In the genomic region with DNA sequence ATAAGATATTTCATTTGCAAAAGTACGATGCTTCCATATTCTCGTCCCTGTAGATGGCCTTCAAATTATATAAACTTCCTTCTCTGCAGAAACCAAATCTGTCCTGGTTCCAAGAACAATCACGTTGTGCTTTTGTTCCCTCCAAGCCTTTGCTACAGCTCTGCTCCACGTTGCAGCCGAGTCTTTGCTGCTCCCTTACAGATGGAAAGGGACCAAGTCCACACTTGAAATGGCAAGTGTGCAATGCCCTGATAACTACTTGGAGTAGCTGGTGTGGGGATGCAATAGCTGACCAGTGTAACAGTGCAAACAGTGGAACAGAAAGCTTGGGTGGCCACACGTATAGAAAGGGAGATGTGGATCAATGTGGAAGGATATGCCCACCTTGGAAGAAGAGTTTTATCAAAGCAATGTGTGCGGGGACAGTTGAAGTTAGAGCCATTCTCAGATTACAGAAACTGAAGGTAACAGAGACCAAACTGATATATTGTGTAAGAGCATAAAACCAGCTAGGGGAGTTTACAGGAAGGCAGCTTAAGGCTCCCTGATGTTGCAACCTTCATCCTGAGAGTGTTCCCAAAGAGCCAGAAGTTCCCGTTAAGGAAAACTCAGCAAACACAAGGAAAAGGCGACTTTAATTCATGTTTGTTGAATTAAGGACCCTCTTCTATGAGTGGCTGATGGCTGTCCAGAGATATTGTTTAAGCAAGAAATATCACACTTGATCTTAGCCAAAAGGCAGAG, we compare ENCODE assay signal across 16 mouse cellular contexts.
A peak's percentile ranks its signal among the peaks of the same experiment; 100 is the strongest.
DNase-seq lines count a peak whose midpoint lies in the region; ATAC-seq and TF ChIP-seq lines count a peak whose summit lies in the region.
"Had no signal": no experiment of that assay in that cellular context is flagged by ENCODE, and none has a peak within 500 bp of the region (broad histone marks: within the 10 kb centered on the region; RNA-seq: fewer than 3 reads in every experiment).

No protein-coding gene starts in this region.

- 62% methylated on average over 9 of the region's 9 CpGs for WGBS in heart, embryonic 11.5 days (ENCODE audit: insufficient replicate concordance)
- 60% methylated on average over 9 of the region's 9 CpGs for WGBS in heart, embryonic 15.5 days
- 23% methylated on average over 9 of the region's 9 CpGs for WGBS in lung, postnatal 0 days

- no peak for DNase-seq in heart, postnatal 25 days (ENCODE audit: low spot score)
- DNase-seq in NIH3T3 (ENCODE audit: low read depth): peak; percentile 21
- DNase-seq in lung, postnatal 0 days (ENCODE audit: low spot score): peak; percentile 89
- no peak for DNase-seq in left cerebral cortex, adult 2 months (ENCODE audit: extremely low spot score in 1 of 2, low spot score in 2 of 2)
- DNase-seq in neural tube, embryonic 10.5 days (ENCODE audit: extremely low spot score, low spot score): no peak
- DNase-seq in frontal cortex, postnatal 14 days (ENCODE audit: low spot score in 2 of 2): no peak
- DNase-seq: cerebellum, adult 2 months; gastrocnemius, adult 2 months; kidney, adult 2 months; left cerebral cortex, postnatal 4 days; right cerebral cortex, postnatal 14 days; thymus, postnatal 36 days had no signal

- TF ChIP-seq EP300 in lung, postnatal 0 days (IDR thresholded peaks at IDR 0.05): peak; percentile 76

- intact Hi-C loops in heart, postnatal 25 days (cut with DNase I): no loop called here
- intact Hi-C loops in left cerebral cortex, adult 2 months (cut with DNase I): loop anchor here (10.0 kb wide), 1 partner anchor 339 kb away; no protein-coding TSS in a partner anchor

- no peak overlapping the region for H3K4me2 ChIP-seq in heart, embryonic 11.5 days
- H3K4me2 ChIP-seq in heart, embryonic 15.5 days: no peak overlapping the region
- no peak overlapping the region for H3K4me2 ChIP-seq in lung, postnatal 0 days (replicated peaks; ENCODE audit: low read depth, low read length)

- TF ChIP-seq CTCF in lung, postnatal 0 days (IDR thresholded peaks at IDR 0.05): no peak
- TF ChIP-seq CTCF in left cerebral cortex, adult 2 months (IDR thresholded peaks at IDR 0.05): no peak

- no peaks in the 10 kb centered on the region for H3K9me3 ChIP-seq in heart, embryonic 11.5 days (replicated peaks; ENCODE audit: control insufficient read depth, low read length)
- H3K9me3 ChIP-seq in heart, embryonic 15.5 days (replicated peaks): no peaks in the 10 kb centered on the region
- no peaks in the 10 kb centered on the region for H3K9me3 ChIP-seq in lung, postnatal 0 days (ENCODE audit: low read length)
- H3K9me3 ChIP-seq: forebrain, embryonic 10.5 days; G1E had no signal

- ATAC-seq in heart, embryonic 11.5 days (replicated peaks; ENCODE audit: insufficient number of reproducible peaks, low FRiP score, low TSS enrichment): no peak
- ATAC-seq in heart, embryonic 15.5 days (replicated peaks; ENCODE audit: insufficient number of reproducible peaks, insufficient read depth, low FRiP score, low read depth): no peak; the same call in 1 of the 2 replicates
- ATAC-seq in lung, postnatal 0 days: peak; percentile 78

- H3K4me1 ChIP-seq in heart, embryonic 11.5 days (ENCODE audit: control insufficient read depth, insufficient read depth, low read length): peaks cover 23% of the 10 kb centered on the region
- H3K4me1 ChIP-seq in heart, embryonic 15.5 days (replicated peaks): peaks cover 24% of the 10 kb centered on the region
- no peaks in the 10 kb centered on the region; the same call in 1 of the 2 replicates for H3K4me1 ChIP-seq in lung, postnatal 0 days (ENCODE audit: insufficient read depth, low read depth, low read length)

- H3K27ac ChIP-seq in heart, embryonic 11.5 days (ENCODE audit: low read depth, low read length): peak overlapping the region; percentile 80
- peak overlapping the region; percentile 77 for H3K27ac ChIP-seq in heart, embryonic 15.5 days
- peak overlapping the region; percentile 75 for H3K27ac ChIP-seq in lung, postnatal 0 days (ENCODE audit: low read length)
- H3K27ac ChIP-seq in left cerebral cortex, adult 2 months: no peak overlapping the region
- H3K27ac ChIP-seq: forebrain, embryonic 10.5 days; gastrocnemius, adult 2 months had no signal

- H3K36me3 ChIP-seq in heart, embryonic 11.5 days (ENCODE audit: control insufficient read depth, insufficient read depth, low read length): no peaks in the 10 kb centered on the region
- H3K36me3 ChIP-seq in heart, embryonic 15.5 days: no peaks in the 10 kb centered on the region
- H3K36me3 ChIP-seq in lung, postnatal 0 days (ENCODE audit: insufficient read depth, low read length): no peaks in the 10 kb centered on the region
- H3K36me3 ChIP-seq: forebrain, embryonic 10.5 days; G1E had no signal

- no peak overlapping the region for H3K9ac ChIP-seq in heart, embryonic 11.5 days (ENCODE audit: low read depth, low read length)
- H3K9ac ChIP-seq in heart, embryonic 15.5 days: no peak overlapping the region
- H3K9ac ChIP-seq in lung, postnatal 0 days (replicated peaks; ENCODE audit: low read depth): no peak overlapping the region

- H3K4me3 ChIP-seq in heart, embryonic 11.5 days (ENCODE audit: low read depth, low read length): no peak overlapping the region
- no peak overlapping the region for H3K4me3 ChIP-seq in heart, embryonic 15.5 days
- H3K4me3 ChIP-seq in lung, postnatal 0 days (ENCODE audit: low read depth, low read length): no peak overlapping the region
- no peak overlapping the region for H3K4me3 ChIP-seq in left cerebral cortex, adult 2 months
- H3K4me3 ChIP-seq: forebrain, embryonic 10.5 days; gastrocnemius, adult 2 months had no signal

- no peaks in the 10 kb centered on the region for H3K27me3 ChIP-seq in heart, embryonic 11.5 days (ENCODE audit: control insufficient read depth, insufficient read depth, low read length)
- no peaks in the 10 kb centered on the region for H3K27me3 ChIP-seq in heart, embryonic 15.5 days
- no peaks in the 10 kb centered on the region for H3K27me3 ChIP-seq in lung, postnatal 0 days (replicated peaks; ENCODE audit: insufficient read depth, low read length)

Comparison
In these comparisons a context has a peak if more than half of its experiments do, and no peak if none do; other contexts are left out.
1. DNase-seq: peak in NIH3T3 (single experiment) and lung, postnatal 0 days (single experiment); none in heart, postnatal 25 days (single experiment), left cerebral cortex, adult 2 months (0 of 2), neural tube, embryonic 10.5 days (single experiment) and frontal cortex, postnatal 14 days (0 of 2).